Mouse (Mus musculus) MEL-GATA-1-ER (cell line): ENCODE data around the gene Midn.

ENCODE experiments used
- DNase-seq: peaks from one replicate; pipeline ENCODE4 v3.0.0-alpha.2; 2012; ENCODE audit warnings: low read depth; ENCODE audit errors: extremely low read depth

The Midn gene

GRCm38 (mm10) chr10:80129846-80130245 lies 18.2 kb upstream of the Midn start:
- no peak for DNase-seq

- DNase-seq: no peak
These were observed 17.6 kb upstream of the Midn start for GRCm38 (mm10) chr10:80130403-80131031.

DNA sequence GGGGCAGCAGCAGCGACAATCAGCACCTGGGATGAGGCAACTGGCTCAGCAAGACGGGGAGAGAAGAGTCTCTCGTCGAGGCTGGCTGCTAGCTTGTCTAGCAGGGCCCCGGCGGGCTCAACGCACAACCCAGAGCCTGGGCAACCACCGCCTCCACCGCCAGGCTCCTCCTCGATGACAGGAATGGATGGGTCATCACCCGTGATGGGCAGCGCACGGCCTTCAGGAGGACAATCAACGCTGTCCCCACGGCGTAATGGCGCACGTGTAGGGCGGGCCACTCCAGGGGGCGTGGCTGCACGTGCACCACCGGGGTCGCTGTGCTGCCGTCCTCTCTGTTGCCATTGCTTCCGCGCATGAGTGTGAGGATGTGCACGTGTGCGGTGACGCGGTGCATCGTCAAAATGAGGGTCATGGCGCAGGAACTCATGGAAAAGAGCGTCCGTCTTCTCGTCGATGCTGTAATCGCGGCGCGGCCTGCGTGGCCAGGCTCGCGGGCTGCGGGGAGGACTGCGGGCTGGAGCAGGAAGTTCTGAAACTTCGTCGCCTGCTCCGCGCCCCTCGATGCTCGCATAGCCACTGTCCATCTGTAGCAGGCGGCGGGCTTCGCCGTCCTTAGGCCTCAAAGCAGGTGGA lies 16.6 kb upstream of the Midn start:
- DNase-seq: no peak

DNA sequence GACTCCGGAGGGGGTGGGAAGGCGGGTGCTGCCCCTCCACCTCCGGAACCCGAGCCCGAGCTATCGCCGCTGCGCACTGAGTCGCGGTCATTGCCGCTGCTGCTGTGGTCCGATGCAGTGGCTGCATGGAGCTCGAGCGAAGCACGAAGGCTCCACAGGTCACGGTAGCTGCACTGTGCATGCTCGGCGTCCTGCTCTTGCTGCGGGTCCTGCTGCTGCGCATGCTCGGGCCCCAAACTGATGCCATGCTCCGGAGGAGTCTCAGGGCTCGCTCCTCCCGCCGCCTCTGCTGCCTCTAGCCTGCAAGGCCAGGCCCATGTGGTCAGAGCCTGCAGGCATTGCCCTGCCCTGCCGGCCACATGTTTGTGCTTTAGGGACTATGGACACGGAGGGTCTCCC lies 16.1 kb upstream of the Midn start:
- no peak for DNase-seq

DNA sequence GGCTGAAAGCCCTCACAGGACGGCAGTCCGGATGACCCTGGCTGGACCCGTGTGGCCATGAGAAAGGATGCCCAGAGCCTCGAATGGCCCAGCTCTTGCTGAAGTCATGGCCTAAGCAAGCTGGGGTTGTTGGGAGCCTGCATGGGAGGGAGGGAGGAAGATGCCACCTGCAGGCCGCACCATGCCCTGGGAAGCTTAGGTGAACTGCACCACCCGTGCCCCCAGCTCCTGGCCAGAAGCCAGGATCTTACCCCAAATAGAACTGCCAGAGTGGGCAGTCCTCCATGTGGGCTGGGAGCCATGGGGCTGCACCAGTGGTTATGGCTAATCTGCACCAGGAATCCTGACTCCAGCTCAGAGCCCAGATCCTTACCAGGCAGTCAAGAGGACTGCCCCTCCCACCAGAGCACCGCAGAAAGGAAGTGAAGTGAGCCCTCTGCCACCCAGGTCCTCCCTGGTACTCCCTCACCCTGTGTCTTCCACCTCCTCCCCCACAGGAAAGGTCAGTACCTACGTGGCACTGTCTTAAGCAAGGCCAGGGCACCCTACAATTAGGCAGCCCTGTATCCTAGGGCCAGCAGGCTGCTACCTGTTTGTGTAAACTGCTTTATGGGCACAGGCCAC lies 14.7 kb upstream of the Midn start:
- no peak for DNase-seq

GRCm38 (mm10) chr10:80134421-80134820 lies 13.7 kb upstream of the Midn start:
- no peak for DNase-seq

- no peak for DNase-seq
These were observed 12.9 kb upstream of the Midn start for GRCm38 (mm10) chr10:80135161-80135560.

- no peak for DNase-seq
These were observed 12.4 kb upstream of the Midn start for GRCm38 (mm10) chr10:80135641-80136040.

GRCm38 (mm10) chr10:80136179-80136951 lies 11.7 kb upstream of the Midn start:
- DNase-seq: no peak

DNA sequence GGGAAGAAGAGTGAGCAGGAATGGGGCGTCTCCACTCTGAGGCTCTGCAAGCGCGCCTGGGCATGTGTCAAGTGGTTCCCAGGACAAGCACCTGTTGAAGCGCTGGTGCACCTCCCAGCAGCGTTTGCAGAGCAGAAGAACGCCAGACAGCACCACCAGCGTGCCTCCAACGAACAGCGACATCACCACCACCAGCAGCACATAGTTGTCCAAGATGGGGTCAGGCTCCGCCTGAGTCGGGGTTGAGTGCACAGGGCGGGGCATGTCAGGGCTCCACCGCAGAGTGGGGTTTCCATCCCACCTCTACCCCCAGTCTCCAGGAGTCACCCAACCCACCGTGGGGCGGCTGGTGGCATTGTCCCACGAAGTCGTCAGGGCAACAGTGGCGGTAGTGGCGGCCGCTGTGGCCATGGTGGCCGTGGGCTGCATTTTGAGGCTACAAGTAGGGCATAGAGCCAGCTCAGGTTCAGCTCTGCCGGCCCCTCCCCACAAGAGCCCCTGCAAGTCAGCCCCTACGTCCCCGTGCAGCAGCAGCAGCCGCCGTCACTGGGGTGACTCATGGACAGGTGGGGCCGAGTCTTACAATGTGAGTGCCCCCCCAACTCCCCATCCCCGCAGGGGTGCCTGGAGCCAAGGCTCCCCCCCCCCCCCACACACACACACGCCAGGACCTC lies 11.0 kb upstream of the Midn start:
- DNase-seq: no peak

DNA sequence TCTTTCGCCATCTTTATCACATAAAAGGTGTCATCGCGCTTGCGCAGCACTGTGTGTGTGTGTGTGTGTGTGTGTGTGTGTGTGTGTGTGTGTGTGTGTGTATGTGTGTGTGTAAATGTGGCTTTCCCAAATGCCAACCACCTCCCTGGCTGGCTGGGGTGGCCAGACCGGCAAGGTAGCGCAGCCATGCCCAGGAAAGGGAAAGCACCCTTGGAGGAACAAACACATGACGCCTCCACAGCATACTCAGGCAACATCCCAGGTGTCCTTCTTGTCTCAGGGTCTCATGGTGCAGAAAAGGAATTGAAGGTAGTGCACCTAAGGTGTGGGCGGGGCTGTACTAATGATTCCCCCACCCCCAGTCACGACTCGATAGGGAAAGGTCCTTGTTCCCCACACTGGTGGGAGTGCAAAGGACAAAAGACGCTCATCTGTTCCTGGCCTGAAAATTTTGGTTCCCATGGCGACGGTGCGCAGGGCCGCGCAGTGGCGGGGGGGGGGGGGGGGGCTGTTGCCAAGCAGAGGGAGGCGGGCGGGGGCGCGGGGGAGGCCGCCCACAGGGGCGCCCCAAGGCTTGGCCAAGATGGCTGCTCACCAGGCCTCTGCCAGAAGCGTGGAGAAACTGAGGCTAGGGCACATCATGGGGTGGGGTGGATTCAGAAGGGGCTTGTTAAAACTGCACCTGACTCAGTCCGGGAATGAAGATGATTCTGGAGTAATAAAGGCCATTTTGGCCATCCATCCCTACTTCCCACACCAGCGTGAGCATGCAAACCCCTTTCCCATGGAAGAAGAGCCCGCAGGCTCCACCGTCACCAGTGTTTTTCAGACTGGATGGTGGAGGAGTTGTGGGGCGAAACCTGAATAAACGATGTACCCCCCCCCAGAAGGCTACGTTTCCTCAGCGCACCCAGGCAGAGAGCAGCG lies 10.2 kb upstream of the Midn start:
- DNase-seq: no peak

- no peak for DNase-seq
These were observed 9.3 kb upstream of the Midn start, which contains the start of gene Atp5d for GRCm38 (mm10) chr10:80138553-80139438. Gene Atp5d, plus strand, starts transcription at chr10:80138632.

DNA sequence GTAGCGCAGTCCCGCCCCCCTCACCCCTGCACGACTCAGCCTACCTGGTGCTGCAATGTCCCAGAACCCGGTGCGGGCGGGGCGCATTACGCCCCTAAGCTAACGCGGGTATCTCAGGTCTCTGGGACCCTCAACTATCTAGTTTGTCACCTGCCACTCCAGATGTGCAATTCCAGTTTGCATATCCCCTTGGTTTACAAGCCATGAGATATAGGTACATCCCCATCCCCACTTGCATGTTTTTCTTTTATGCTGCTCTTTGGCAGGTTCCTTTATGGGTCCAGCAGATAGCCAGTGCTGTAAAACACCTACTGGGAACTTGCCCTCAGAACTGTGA lies 8.7 kb upstream of the Midn start:
- DNase-seq: no peak

DNA sequence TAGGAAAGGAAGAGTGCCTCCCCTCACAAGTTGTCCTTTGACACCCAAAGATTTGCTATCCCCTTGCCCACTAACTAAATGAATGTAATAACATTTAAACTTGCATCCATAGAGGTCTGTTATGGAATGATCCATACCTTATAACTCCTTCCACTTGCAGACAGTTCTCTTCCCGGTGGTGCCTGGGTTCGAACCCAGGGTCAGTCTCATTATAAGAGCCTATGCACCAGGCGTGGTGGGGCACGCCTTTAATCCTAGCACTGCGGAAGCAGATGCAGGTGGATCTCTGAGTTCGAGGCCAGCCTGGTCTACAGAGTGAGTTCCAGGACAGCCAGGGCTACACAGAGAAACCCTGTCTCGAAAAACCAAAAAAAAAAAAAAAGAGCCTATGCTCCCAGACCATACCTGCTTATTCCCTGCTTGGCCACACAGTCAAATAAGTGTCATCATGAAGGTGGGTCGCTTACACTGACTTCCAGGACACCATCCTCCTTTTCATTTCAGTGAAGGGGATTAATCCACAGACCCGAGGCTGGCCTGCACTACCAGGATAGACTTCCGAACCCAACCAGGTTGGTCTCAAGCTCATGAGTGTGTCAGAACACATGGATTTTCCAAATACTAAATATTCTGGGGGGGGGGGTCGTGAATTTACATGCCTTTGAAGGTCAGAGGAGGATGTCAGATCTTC lies 8.0 kb upstream of the Midn start:
- no peak for DNase-seq

DNA sequence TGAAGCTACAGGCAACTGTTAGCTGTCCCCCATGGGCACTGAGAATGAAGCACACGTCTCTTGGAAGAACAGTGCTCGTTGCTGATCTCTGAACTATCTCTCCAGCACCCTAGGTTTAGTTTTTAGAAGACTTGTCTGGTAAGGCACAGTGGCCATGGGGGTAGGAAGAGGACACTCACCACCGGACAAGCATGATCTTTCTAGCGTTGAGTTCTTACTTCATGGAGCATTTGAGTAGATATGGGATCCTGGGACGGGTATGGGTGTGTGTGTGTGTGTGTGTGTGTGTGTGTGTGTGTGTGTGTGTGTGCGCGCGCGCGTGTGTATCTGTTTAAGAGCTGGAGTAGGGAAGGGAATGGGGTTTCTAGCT lies 7.4 kb upstream of the Midn start, which contains the start of gene Cbarp:
Cbarp (minus strand) TSS at position 170 of the 370 bp plus-strand sequence.
- DNase-seq: no peak

- peak; percentile 89 for DNase-seq
These were observed 6.8 kb upstream of the Midn start for GRCm38 (mm10) chr10:80141243-80141642.

DNA sequence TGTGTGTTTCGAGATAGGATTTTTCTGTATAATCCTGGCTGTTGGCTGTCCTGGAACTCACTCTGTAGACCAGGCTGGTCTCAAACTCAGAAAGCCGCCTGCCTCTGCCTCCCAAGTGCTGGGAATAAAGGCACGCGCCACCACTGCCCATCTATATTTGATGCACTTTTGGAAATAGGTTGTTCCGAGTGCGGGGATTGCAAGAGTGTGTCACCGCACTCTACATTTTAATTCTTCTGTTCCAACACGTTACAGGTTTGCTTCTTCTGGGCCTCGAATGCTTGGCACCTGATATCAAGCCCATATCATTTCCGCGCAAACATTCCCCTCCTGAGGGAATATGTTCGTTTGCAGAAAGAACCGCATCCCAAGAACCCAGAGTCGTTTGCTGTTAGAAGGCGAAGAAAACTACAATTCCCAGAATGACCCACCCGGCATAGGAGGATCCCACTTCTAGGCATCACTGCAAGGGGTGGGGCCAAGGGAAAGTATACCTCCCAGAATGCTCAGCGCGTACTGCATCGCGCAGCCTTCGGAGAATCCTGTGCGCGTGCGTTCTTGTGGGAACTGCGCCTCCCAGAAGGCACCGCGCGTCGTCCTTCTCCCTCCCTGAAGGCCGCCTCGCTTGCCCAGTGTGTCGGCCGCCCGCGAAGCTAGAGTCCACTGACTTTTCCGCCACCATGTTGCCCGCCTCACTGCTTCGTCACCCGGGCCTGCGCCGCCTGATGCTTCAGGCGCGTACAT lies 6.1 kb upstream of the Midn start:
- DNase-seq: peak; percentile 97

DNA sequence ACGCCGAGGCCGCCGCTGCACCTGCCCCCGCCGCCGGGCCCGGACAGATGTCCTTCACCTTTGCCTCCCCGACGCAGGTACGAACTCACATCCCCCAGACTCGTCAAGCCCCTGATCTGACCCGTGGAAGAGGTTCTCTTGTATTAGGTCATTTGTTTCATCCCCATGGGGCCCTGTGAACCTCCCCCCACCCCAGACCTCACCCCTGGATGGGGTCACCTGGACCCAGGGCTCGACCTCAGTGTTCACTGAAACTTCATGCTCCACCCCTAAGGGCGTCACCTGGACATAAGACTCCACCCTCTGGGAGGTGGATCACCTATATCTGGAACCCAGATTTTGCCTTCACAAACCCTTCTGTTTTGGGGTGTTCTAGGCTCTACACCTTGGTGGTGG lies 5.5 kb upstream of the Midn start:
- no peak for DNase-seq
